Mouse (Mus musculus) C2C12 (cell line): ENCODE measurements around the gene Cpne8.

Source experiments
- CEBPB ChIP-seq: IDR thresholded peaks from one replicate; pipeline ENCODE4 v1.6.1; 2011; ENCODE audit warnings: low read depth, mild to moderate bottlenecking, control low read depth, moderate library complexity
- CTCF ChIP-seq: IDR thresholded peaks from one replicate; pipeline ENCODE4 v1.5.1; 2011; ENCODE audit not compliant: control insufficient read depth, insufficient read depth, insufficient read length
- FOSL1 ChIP-seq: IDR thresholded peaks from one replicate; pipeline ENCODE4 v1.8.0; 2011; ENCODE audit warnings: mild to moderate bottlenecking, low read length; ENCODE audit not compliant: poor library complexity, insufficient read depth, severe bottlenecking
- MAX ChIP-seq: IDR thresholded peaks from one replicate; pipeline ENCODE4 v1.6.1; 2011; ENCODE audit warnings: mild to moderate bottlenecking, control low read depth
- MYOD1 ChIP-seq: IDR thresholded peaks from one replicate; pipeline ENCODE4 v1.6.1; 2011; ENCODE audit warnings: low read depth; ENCODE audit not compliant: control insufficient read depth, insufficient read length
- MYOG ChIP-seq: IDR thresholded peaks from one replicate; pipeline ENCODE4 v1.6.1; 2011; ENCODE audit not compliant: control insufficient read depth, insufficient read length; ENCODE audit errors: extremely low read depth
- USF1 ChIP-seq: IDR thresholded peaks from one replicate; pipeline ENCODE4 v1.6.1; 2011; ENCODE audit warnings: low read depth, mild to moderate bottlenecking, control low read depth, moderate library complexity

DNA sequence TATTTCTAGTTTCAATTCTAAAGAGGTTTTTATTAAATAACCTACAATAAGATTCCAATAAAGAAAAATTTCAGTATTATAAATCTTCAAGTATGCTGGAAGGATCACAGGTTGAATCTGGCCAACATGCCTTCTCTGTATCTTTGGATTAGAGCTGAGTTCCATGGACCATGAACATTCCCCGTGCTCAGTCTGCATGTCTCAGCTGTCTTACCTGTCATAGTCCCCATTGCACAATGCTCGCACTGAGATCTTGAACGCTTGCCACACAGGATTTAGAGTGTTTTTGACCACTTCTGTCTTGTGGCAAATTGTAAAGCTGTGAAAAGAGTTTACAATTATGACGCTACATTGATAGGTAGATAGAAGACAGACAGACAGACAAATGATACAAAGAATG, 110.0 kb downstream of the Cpne8 start:
- TF ChIP-seq CTCF (no peak), USF1 (no peak), MYOG (no peak), FOSL1 (no peak), MYOD1 (no peak), CEBPB (no peak), MAX (no peak)
